Mouse (Mus musculus): ENCODE data around the gene Specc1l.

Specc1l gene

GRCm38 (mm10) chr10:75211807-75212645 lies at the start of gene Specc1l:
Gene Specc1l, plus strand, starts transcription at chr10:75212073.
- in situ Hi-C loops (cut with MboI), result no loop called here

- in situ Hi-C loops (cut with MboI), result no loop called here
Measured at GRCm38 (mm10) chr10:75165825-75166481, 45.9 kb upstream of the Specc1l start.

GRCm38 (mm10) chr10:75166601-75167000 lies 45.3 kb upstream of the Specc1l start:
- in situ Hi-C loops (cut with MboI), result no loop called here

GRCm38 (mm10) chr10:75170207-75170850 lies 41.5 kb upstream of the Specc1l start:
- in situ Hi-C loops (cut with MboI), result no loop called here

- in situ Hi-C loops (cut with MboI), result no loop called here
Measured at GRCm38 (mm10) chr10:75173056-75173455, 38.8 kb upstream of the Specc1l start.

GRCm38 (mm10) chr10:75173712-75174111 lies 38.2 kb upstream of the Specc1l start:
- in situ Hi-C loops (cut with MboI), result no loop called here

- in situ Hi-C loops (cut with MboI), result no loop called here
Measured at GRCm38 (mm10) chr10:75176494-75176893, 35.4 kb upstream of the Specc1l start.

- in situ Hi-C loops (cut with MboI), result no loop called here
Measured at GRCm38 (mm10) chr10:75178911-75179310, 33.0 kb upstream of the Specc1l start.

- in situ Hi-C loops (cut with MboI), result loop anchor here (10.0 kb wide), 2 partner anchors 73 to 253 kb away; no protein-coding TSS in a partner anchor
Measured at GRCm38 (mm10) chr10:75182151-75182774, 29.6 kb upstream of the Specc1l start.

- in situ Hi-C loops (cut with MboI), result loop anchor here (10.0 kb wide), 2 partner anchors 70 to 250 kb away; no protein-coding TSS in a partner anchor
Measured at GRCm38 (mm10) chr10:75184826-75185225, 27.0 kb upstream of the Specc1l start.

- in situ Hi-C loops (cut with MboI), result loop anchor here (10.0 kb wide), 2 partner anchors 68 to 248 kb away; no protein-coding TSS in a partner anchor
Measured at GRCm38 (mm10) chr10:75186551-75186950, 25.3 kb upstream of the Specc1l start.

GRCm38 (mm10) chr10:75187366-75188056 lies 24.4 kb upstream of the Specc1l start:
- in situ Hi-C loops (cut with MboI), result loop anchor here (10.0 kb wide), 2 partner anchors 67 to 247 kb away; no protein-coding TSS in a partner anchor

- in situ Hi-C loops (cut with MboI), result no loop called here
Measured at GRCm38 (mm10) chr10:75191647-75192046, 20.2 kb upstream of the Specc1l start.

GRCm38 (mm10) chr10:75197817-75198216 lies 14.1 kb upstream of the Specc1l start:
- in situ Hi-C loops (cut with MboI), result no loop called here

- in situ Hi-C loops (cut with MboI), result no loop called here
Measured at GRCm38 (mm10) chr10:75200733-75201132, 11.1 kb upstream of the Specc1l start.

- in situ Hi-C loops (cut with MboI), result no loop called here
Measured at GRCm38 (mm10) chr10:75206192-75206591, 5.7 kb upstream of the Specc1l start.

- in situ Hi-C loops (cut with MboI), result no loop called here
Measured at GRCm38 (mm10) chr10:75210841-75211240, 1.0 kb upstream of the Specc1l start.

- in situ Hi-C loops (cut with MboI), result no loop called here
Measured at GRCm38 (mm10) chr10:75212981-75213380, 1.1 kb downstream of the Specc1l start.

GRCm38 (mm10) chr10:75220722-75221121 lies 8.8 kb downstream of the Specc1l start:
- in situ Hi-C loops (cut with MboI), result no loop called here

- in situ Hi-C loops (cut with MboI), result no loop called here
Measured at GRCm38 (mm10) chr10:75221936-75222610, 10.2 kb downstream of the Specc1l start.

- in situ Hi-C loops (cut with MboI), result no loop called here
Measured at GRCm38 (mm10) chr10:75222611-75222998, 10.7 kb downstream of the Specc1l start.

Data from mature B cell (primary cell).